Mouse (Mus musculus): ENCODE results near the gene H3f3b. TPM values are rescaled to one million over a fixed set of nuclear protein-coding genes. Genes with fewer than 3 reads are reported as not detected.

The H3f3b gene
- total RNA-seq (2014; rRNA removed) (116 and 163 TPM in 2 replicates), polyA plus RNA-seq (2012; rRNA removed) (56.2 and 59.9 TPM in 2 replicates)

DNA sequence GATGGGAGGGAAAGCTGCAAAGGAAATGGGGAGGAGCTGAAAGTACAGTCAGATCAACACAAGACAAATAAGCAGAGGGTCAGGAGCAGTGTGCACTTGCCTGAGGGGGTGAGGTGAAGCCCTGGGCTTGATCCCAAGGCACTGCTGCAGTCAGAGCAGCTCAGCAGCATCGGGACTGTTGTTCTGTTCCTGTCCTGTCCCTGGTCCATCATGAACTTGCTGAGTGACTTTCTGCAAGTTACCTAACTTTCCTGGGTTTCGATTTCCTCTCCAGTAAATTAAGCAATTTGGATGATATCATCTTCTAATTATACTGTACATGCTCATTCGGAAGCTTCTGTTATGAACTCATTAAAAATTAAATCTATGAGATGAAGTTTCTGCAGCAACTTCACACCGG lies at the start of gene H3f3b:
H3f3b (minus strand) TSS at position 207 of the 400 bp plus-strand sequence.
- WGBS: 20% methylated on average over 4 of the region's 4 CpGs
- Histone ChIP-seq H3K9ac (ENCODE audit: low read depth, low read length) (peak within 1 kb of the TSS; percentile 44), H3K4me3 (ENCODE audit: insufficient read depth, low read depth, low read length) (peak within 1 kb of the TSS; percentile 4), H3K4me1 (ENCODE audit: control insufficient read depth, insufficient read depth, low read length) (peaks cover 10% of the 10 kb centered on the region), H3K79me2 (ENCODE audit: control insufficient read depth, insufficient read depth, low read length) (peaks cover 13% of the 10 kb centered on the region; the same call in 1 of the 2 replicates), H3K36me3 (ENCODE audit: control insufficient read depth, insufficient read depth, low read length) (peaks cover 2% of the 10 kb centered on the region; the same call in 1 of the 2 replicates), H3K27ac (replicated peaks; ENCODE audit: insufficient read depth, low read depth, low read length) (peak within 1 kb of the TSS; percentile 85), H3K27me3 (ENCODE audit: control insufficient read depth, insufficient read depth, low read length) (no peaks in the 10 kb centered on the region)
- peak; percentile 84 for DNase-seq (ENCODE audit: extremely low read depth, low read depth, low spot score)
- TF ChIP-seq CTCF (IDR thresholded peaks at IDR 0.05; ENCODE audit: low read depth, low read length) (no peak), POLR2A (IDR thresholded peaks at IDR 0.05; ENCODE audit: extremely low read depth, insufficient read depth, low read length) (peak; percentile 67)

DNA sequence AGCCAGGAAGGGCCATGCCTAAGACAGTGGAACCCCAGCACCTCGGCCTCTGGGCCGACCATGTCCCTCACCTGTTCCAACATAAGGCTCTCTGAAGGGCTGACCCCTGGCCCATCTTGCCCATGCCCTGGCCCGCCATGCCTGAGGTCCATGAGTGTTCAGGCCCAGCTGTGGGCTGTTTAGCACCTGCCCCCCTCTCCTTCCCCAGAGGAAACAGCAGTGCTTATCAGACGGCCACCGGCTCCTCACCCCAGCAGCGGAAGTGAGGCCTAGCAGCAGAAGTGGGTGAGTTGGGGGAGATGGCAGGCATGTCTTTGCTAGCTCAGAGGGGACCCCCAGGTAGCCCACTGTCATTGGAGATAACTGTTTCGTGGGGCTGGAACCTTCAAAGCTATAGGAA lies 49.1 kb upstream of the H3f3b start:
- Histone ChIP-seq H3K27me3 (ENCODE audit: control insufficient read depth, insufficient read depth, low read length) (no peaks in the 10 kb centered on the region), H3K9ac (ENCODE audit: low read depth, low read length) (peak overlapping the region; percentile 69), H3K79me2 (ENCODE audit: control insufficient read depth, insufficient read depth, low read length) (no peaks in the 10 kb centered on the region), H3K36me3 (ENCODE audit: control insufficient read depth, insufficient read depth, low read length) (peaks cover 12% of the 10 kb centered on the region), H3K27ac (replicated peaks; ENCODE audit: insufficient read depth, low read depth, low read length) (peak overlapping the region; percentile 34; the same call in 1 of the 2 replicates), H3K4me3 (ENCODE audit: insufficient read depth, low read depth, low read length) (peak overlapping the region; percentile 56; the same call in 1 of the 2 replicates), H3K4me1 (ENCODE audit: control insufficient read depth, insufficient read depth, low read length) (no peaks in the 10 kb centered on the region)
- TF ChIP-seq CTCF (IDR thresholded peaks at IDR 0.05; ENCODE audit: low read depth, low read length) (no peak), POLR2A (IDR thresholded peaks at IDR 0.05; ENCODE audit: extremely low read depth, insufficient read depth, low read length) (no peak)
- WGBS: 85% methylated on average over 7 of the region's 7 CpGs
- DNase-seq (ENCODE audit: extremely low read depth, low read depth, low spot score): no peak

DNA sequence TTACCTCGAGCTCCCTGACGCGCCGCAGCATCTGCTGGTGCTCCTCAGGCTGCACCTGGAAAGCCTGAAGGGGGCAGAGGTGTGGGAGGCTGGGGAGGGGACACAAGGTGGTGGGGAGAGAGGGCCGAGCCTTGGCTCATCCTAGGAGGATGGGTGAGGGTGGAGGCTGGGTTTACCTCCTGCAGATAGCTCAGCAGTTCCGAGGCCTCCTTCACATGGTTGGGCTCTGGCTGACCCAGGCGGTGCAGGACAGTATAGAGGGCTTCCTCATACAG lies 48.4 kb upstream of the H3f3b start:
- H3K4me3 ChIP-seq (ENCODE audit: insufficient read depth, low read depth, low read length): no peak overlapping the region
- no peak for TF ChIP-seq CTCF (IDR thresholded peaks at IDR 0.05; ENCODE audit: low read depth, low read length)
- H3K9ac ChIP-seq (ENCODE audit: low read depth, low read length): no peak overlapping the region; the same call in 1 of the 2 replicates
- H3K27ac ChIP-seq (replicated peaks; ENCODE audit: insufficient read depth, low read depth, low read length): no peak overlapping the region
- no peak for DNase-seq (ENCODE audit: extremely low read depth, low read depth, low spot score)
- 91% methylated on average over 7 of the region's 7 CpGs for WGBS
- no peaks in the 10 kb centered on the region for H3K27me3 ChIP-seq (ENCODE audit: control insufficient read depth, insufficient read depth, low read length)
- no peaks in the 10 kb centered on the region for H3K79me2 ChIP-seq (ENCODE audit: control insufficient read depth, insufficient read depth, low read length)
- H3K4me1 ChIP-seq (ENCODE audit: control insufficient read depth, insufficient read depth, low read length): no peaks in the 10 kb centered on the region
- peaks cover 6% of the 10 kb centered on the region for H3K36me3 ChIP-seq (ENCODE audit: control insufficient read depth, insufficient read depth, low read length)

DNA sequence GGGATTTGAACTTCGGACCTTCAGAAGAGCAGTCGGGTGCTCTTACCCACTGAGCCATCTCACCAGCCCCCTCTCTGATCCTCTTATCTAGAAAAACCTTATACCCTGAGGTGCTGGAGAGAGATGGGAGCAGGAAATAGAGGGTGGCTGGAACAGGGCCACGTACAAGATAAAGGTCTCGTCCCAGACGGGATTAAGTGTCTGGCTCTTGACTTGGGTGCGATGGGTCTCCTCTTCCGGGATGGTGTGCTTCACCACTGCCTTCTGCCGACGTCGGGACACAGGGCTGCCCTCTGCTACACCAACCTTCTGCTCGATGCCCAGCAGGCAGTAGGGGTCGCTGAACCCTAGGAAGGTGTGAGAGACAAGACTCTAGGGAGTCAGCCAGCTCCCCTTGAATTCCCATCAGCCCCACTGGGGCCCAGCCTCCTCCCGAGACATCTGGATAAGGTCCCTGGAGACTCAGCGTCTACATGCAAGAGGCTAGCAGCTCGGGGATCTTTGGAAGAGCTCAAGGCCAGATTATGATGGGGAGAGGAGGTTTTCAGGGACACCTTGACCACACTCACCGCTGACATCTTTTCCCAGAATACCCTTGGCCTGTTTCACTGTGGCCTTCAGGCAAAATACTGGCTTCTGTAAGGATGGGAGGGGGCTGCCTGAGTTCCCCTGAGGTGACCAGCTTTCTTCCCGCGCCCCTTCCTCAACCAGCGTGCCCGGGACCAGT lies 47.9 kb upstream of the H3f3b start:
- WGBS: 68% methylated on average over 20 of the region's 20 CpGs
- Histone ChIP-seq H3K4me3 (ENCODE audit: insufficient read depth, low read depth, low read length) (no peak overlapping the region), H3K9ac (ENCODE audit: low read depth, low read length) (no peak overlapping the region), H3K4me1 (ENCODE audit: control insufficient read depth, insufficient read depth, low read length) (no peaks in the 10 kb centered on the region), H3K27me3 (ENCODE audit: control insufficient read depth, insufficient read depth, low read length) (no peaks in the 10 kb centered on the region), H3K36me3 (ENCODE audit: control insufficient read depth, insufficient read depth, low read length) (peaks cover 3% of the 10 kb centered on the region), H3K79me2 (ENCODE audit: control insufficient read depth, insufficient read depth, low read length) (no peaks in the 10 kb centered on the region), H3K27ac (replicated peaks; ENCODE audit: insufficient read depth, low read depth, low read length) (no peak overlapping the region)
- TF ChIP-seq CTCF (IDR thresholded peaks at IDR 0.05; ENCODE audit: low read depth, low read length) (no peak), POLR2A (IDR thresholded peaks at IDR 0.05; ENCODE audit: extremely low read depth, insufficient read depth, low read length) (no peak)
- no peak for DNase-seq (ENCODE audit: extremely low read depth, low read depth, low spot score)

DNA sequence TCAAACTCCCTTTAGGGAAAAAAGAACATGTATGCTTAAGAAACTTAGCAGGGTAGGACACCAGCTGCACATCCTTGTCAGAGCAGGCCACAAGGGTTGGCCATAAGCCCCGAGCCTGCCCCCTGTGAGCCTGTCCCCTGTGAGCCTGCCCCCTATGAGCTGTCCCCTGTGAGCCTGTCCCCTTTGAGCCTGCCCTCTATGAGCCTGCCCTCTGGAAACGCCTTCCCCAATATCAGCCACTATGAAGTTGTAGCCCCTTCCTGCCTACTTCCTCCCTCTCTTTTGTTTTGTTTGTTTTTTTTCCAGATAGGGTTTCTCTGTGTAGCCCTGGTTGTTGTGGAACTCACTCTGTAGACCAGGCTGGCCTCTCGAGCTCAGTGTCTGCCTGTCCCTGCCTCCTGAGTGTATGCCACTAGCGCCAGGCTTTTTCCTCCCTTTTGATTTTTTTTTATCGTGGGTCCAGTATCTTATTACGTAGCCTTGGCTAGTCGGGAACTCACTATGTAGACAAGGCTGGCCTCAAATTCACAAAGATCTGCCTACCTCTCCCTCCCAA lies 46.8 kb upstream of the H3f3b start:
- no peak for TF ChIP-seq POLR2A (IDR thresholded peaks at IDR 0.05; ENCODE audit: extremely low read depth, insufficient read depth, low read length)
- no peak for TF ChIP-seq CTCF (IDR thresholded peaks at IDR 0.05; ENCODE audit: low read depth, low read length)
- no peak for DNase-seq (ENCODE audit: extremely low read depth, low read depth, low spot score)
- Histone ChIP-seq H3K27ac (replicated peaks; ENCODE audit: insufficient read depth, low read depth, low read length) (no peak overlapping the region), H3K36me3 (ENCODE audit: control insufficient read depth, insufficient read depth, low read length) (no peaks in the 10 kb centered on the region; the same call in 1 of the 2 replicates), H3K4me3 (ENCODE audit: insufficient read depth, low read depth, low read length) (no peak overlapping the region), H3K79me2 (ENCODE audit: control insufficient read depth, insufficient read depth, low read length) (no peaks in the 10 kb centered on the region), H3K9ac (ENCODE audit: low read depth, low read length) (no peak overlapping the region), H3K4me1 (ENCODE audit: control insufficient read depth, insufficient read depth, low read length) (no peaks in the 10 kb centered on the region), H3K27me3 (ENCODE audit: control insufficient read depth, insufficient read depth, low read length) (no peaks in the 10 kb centered on the region)
- 67% methylated on average over 7 of the region's 7 CpGs for WGBS

DNA sequence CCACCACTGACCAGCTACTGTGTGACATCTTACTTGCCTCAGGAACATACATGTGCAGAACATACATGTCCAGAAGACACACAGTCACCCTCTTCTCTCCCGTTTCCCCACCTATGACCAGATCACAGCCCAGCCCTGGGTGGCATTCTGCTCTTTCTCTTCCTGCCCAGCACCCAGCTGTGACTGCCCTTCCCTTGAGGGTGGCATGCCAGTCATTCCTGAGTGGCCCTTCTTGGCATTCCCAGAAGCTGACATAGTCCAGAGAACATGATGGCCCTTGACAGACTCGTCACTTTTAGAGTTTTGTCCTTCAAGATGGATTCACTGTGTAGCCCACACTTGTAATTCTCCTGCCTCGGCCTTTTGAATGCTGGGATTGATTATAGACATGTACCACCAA lies 44.8 kb upstream of the H3f3b start:
- 91% methylated on average over 3 of the region's 3 CpGs for WGBS
- Histone ChIP-seq H3K36me3 (ENCODE audit: control insufficient read depth, insufficient read depth, low read length) (no peaks in the 10 kb centered on the region), H3K27ac (replicated peaks; ENCODE audit: insufficient read depth, low read depth, low read length) (no peak overlapping the region), H3K4me3 (ENCODE audit: insufficient read depth, low read depth, low read length) (no peak overlapping the region), H3K79me2 (ENCODE audit: control insufficient read depth, insufficient read depth, low read length) (no peaks in the 10 kb centered on the region), H3K27me3 (ENCODE audit: control insufficient read depth, insufficient read depth, low read length) (no peaks in the 10 kb centered on the region), H3K9ac (ENCODE audit: low read depth, low read length) (no peak overlapping the region), H3K4me1 (ENCODE audit: control insufficient read depth, insufficient read depth, low read length) (no peaks in the 10 kb centered on the region)
- DNase-seq (ENCODE audit: extremely low read depth, low read depth, low spot score): no peak
- TF ChIP-seq POLR2A (IDR thresholded peaks at IDR 0.05; ENCODE audit: extremely low read depth, insufficient read depth, low read length) (no peak), CTCF (IDR thresholded peaks at IDR 0.05; ENCODE audit: low read depth, low read length) (no peak)

All from liver, adult 2 months (tissue).